Mouse (Mus musculus) cerebellum, adult 8-10 months (tissue): ENCODE results near the gene Flvcr1.
"Not testable (repeated sequence)": the region's sequence is repeated elsewhere in the genome, so short reads cannot be mapped to it uniquely, and the experiment has no call there.

Experiments
- DNase-seq: peaks from one replicate; pipeline ENCODE4 v3.0.0; 2022

Gene Flvcr1

DNA sequence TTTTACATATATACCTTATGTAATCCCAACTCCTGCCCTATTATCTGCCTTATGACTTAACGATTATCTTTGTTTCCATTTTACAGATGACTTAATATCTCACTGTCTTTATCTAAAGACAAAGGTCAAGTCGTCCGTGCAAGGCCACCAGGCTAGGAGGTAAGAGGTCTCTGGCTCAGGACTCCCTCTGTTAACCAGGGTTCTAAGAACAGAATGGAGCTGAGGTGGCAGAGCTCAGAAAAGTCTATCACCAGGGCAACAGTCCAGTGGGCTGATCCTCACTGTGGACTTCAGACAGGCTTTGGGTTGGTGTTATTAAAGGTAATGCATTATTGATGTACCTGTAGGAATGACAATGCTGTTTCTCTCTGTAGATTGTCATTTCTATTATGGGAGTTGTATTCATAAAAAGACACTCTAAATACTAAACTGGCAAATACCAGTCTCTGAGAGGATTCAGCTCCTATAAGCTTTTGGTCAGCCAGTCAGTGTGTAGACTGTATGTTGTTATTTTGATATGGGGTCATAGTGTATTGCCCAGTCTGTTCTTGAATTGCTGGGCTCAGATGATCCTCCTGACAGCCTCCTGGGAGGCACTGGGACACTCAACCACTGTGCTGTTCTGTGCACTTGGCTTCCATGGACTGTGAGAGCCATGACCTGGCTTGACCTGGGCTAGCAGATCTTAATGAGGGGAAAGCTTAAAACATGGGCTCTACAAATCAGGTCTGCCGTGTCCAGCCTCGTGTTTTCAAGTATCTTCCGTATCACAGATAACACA is 10.8 kb upstream of the Flvcr1 start, which contains the start of gene Spata45:
Gene Spata45, plus strand, starts transcription at position 86 of the 781 bp plus-strand sequence.
- DNase-seq: no peak

DNA sequence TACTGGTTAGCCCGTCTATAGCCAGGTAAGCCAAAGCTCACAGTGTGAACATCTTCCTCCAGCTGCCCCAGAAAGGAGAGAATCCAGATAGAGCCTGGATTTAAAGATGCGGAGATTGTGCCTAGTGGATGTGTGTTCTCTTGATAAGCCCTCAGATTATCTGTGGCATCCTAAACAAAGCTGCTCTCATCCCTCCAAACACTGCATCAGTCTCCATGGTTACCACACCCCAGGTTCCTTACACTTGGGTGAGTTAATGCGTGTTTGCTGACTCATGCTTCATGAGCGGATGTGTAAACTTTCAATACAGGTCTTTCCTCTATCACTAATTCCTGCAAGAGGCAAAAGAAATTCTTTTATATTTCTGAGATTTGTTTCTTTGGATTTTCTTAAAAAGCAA is 9.7 kb upstream of the Flvcr1 start:
- no peak for DNase-seq

DNA sequence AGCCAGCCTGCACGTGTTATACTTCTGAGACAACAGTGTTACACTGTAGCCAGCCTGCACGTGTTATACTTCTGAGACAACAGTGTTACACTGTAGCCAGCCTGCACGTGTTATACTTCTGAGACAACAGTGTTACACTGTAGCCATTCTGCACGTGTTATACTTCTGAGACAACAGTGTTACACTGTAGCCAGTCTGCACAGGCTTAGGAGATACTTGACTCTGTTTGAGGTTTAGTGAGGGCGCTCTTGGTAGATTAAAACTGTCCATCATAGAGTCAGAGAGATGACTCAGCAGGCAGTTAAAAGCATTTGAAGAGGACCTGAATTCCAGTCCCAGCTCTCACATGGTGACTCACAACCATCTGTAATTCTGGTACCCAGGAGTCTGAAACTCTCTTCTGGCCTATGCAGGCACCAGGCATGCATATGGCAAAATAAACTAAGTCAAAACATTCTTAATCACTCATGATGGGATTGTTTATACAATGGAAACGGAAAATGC is 5.0 kb upstream of the Flvcr1 start:
- DNase-seq: not testable (repeated sequence)

DNA sequence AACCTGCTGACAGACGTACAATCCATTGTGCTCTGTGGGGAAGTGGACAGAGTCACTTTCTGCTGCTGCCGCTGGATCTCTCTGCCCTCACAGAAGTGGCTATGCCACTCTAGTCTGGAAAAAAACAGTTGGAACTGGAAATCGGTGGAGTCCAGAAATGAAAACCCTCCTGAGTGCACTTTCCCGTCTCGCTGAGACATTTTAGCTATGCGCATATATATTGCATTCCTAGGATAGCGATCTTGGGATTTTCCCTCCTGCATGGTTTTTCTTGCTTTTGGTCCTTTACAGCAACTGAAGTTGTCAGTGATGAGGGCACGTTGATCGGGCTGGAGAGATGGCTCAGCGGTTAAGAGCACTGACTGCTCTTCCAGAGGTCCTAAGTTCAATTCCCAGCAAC is 4.2 kb upstream of the Flvcr1 start:
- no peak for DNase-seq

DNA sequence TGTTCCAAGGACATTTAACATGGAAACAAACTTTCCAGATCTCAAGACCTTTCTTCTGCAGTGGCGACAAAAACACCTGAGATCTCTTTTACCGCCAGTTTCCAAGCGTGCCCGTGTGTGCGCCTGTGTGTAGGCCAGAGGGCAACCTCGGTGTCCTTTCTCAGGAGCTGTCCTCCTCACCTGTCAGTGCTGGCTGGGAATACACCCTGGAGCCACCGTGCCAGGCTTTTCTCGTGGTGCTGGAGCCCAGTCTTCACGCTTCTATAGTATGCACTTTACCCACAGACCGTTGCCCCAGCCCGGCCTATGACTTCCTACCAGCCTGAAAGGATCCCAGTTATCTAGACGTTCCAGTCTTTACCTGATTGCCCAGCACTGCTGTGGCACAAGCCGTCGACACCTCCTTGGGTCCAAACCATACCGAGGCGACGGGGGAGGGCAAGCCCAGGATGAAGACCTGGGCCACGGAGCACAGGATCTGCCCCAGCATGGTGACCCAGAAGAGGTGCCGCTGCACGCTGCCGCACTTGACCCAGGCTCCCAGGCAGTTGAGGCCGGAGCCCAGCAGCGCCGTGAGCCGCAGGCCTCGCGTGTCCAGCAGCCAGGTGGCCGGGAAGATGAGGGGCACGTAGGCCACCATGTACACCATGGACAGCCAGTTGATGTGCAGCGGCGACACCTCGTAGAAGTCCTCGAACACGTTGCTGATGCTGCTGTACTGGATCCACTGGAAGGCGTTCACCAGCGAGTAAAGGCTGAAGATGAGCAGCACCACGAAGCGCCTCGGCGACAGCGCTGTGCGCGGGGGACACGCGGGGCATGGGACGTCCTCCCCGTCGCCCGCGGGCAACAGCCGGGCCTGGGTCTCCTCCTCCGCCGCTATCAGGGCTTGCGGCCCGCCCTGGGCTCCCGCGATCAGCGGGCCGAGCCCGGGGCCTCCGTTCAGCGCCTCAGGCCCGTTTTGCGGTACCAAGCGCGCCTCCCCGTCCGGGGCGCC is 644 bp downstream of the Flvcr1 start:
- peak; percentile 46 for DNase-seq

DNA sequence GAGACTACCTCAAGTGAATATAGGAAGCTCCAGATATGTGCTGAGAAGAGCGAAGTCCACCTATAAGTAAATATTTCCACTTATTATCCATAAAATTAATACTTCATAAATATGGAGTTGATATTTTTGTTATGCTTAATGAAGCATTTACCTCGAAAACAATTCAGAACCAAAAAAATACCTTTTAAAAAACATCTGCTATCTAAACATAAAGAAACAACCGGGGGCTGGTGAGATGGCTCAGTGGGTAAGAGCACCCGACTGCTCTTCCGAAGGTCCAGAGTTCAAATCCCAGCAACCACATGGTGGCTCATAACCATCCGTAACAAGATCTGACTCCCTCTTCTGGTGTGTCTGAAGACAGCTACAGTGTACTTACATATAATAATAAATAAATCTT is 2.2 kb downstream of the Flvcr1 start:
- DNase-seq: not testable (repeated sequence)

DNA sequence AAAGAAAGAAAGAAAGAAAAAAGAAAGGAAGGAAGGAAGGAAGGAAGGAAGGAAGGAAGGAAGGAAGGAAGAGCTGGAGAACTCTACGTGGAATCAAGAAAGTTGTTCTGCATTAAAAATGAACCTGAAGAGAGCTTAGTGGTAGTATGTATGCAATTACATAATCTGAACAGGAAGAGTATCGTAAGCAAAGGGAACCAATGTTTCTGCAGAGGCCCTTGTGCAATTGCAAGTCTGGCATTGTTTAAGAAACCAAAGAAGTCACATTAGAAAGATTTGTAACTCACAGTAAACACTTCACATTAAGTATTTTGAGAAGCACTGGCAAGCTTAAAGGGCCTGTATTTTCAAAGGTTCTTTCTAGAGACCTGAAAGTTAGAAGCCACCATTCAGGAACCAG is 2.8 kb downstream of the Flvcr1 start:
- no peak for DNase-seq

DNA sequence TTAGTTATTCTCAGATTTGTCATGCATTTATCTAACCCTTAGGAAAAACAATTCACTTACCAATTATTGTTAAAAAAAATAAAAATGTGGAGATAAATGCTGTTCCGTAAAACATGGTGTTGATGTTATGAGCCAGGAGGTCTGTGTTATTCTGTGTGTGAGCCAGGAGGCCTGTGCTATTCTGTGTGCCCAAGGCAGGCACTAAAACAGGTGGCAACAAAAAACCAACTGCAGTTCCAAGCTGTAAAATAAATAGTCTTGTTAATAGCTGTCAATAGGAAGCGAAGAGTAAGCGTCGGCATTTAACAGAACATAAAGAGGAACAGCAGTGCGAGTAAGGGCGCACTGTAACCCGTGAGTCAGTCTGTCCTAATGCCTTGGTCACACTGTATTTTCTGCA is 4.9 kb downstream of the Flvcr1 start:
- no peak for DNase-seq

DNA sequence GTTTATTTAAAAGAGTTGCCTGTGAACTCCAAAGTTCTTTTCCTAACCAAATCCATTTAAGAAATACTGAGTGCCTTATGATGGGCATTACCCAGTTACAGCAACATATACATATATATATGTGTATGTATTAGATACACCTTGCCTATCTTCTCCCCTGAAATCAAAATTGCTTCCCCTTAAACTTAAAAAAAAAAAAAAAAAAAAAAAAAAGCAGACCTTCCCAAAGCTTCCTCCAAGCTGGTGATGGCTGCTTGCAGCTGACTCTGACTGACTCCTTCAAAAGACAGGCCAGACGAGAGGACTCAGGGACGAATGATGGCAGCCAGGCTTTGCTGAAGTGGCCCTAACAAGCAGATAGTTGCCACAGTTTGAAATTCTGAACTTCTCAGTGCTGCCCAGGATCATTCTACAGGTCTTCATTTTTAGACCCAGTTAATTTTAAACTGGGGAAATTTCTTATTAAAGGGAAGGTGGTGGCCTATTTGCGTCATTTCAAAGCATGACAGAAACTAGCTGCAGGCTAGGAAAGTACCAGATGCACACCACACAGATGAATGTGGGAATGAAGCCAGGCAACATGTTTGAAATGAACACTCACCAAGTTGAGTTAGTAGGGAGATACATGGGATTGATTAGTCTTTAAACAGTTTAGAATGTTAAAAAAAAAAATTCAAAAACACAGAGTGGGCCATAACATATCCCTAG is 5.6 kb downstream of the Flvcr1 start:
- no peak for DNase-seq

DNA sequence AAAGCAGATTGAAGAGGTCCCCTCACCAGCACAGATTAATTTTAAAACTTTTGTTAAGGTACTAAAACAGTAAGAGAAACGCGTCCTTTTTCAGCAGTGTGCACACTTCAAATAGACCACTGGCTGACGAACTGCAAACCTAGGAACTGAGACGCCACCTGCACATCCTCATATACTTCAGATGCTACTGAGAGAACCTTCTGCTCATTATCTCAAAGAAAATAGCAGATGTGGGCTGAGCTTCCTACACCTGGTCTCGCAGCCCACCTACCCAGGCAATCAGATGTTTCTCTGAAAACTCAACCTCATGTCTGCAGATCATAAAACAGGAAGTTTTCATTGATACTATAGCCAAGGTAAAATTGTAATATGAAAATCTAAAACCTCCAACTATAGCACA is 6.2 kb downstream of the Flvcr1 start:
- DNase-seq: no peak

DNA sequence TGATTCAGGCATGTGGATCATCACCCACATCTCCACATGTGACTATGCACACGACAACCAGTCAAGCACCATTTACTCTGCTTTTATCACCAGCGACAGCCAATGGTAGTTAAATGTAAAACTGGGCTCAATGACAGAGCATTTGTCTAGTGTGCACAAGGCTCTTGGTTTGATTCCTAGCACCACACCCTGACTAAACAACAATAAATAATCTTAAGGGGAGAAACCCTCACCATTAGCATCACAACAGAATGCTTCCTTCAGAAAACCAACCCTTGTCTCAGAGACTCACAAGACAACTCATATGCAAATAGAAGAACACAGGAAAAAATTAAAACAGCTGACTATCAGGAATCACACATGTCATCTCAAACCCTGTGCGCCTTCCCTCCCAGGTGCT is 11.7 kb downstream of the Flvcr1 start:
- no peak for DNase-seq

DNA sequence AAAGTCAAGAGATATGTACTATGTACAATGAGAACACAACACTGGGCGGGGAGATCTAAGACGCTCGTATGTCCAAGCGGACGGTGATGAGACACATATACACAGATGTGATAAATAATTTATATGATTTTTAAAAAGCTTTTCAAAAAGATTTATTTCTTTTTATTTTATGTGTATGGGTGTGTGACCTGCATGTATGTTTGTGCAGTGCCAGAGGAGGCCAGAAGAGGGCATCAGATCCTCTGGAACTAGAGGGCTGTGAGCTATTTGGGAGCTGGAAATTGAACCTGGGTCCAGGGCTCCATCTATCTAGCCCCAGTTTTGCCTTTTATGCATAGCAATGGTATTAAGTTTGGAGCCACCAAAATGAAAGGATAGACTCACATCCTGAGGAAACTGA is 17.3 kb downstream of the Flvcr1 start:
- DNase-seq: no peak

DNA sequence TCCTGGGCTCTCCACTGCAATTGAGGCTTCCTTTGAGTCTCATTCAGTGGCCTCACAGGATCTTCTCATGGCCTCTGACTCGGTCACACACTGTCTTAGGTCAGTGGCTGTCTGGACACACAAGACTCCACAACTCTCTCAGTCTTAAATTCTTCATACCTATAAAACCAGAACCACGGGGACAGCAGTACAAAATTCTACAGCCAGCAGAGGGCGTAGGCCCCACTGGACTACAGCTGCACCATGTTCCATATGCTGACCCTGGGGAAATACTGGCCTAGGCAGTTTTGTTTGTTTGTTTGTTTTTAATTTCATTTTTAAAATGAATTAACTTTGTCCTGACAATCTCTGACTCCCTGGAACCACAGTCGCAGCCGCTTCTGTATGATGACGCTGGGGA is 23.8 kb downstream of the Flvcr1 start:
- no peak for DNase-seq

DNA sequence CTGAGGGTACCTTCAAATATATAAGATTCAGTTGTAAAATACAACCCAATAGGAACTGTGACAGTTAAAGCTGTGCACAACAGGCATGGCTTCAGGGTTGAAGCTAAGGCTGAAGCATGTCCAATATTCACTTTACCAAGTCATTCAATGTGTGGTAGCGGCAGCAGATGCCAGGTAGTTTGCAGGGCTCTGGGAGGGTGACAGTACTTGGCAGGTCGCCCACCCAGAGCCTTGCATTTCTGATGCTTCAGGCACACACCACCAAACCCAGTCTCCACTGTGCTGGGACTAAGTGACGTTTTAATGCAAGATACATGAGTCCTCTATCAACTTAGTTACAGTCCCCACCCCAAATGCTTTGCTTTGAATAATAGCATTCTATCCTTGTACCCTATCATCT is 25.3 kb downstream of the Flvcr1 start:
- no peak for DNase-seq

DNA sequence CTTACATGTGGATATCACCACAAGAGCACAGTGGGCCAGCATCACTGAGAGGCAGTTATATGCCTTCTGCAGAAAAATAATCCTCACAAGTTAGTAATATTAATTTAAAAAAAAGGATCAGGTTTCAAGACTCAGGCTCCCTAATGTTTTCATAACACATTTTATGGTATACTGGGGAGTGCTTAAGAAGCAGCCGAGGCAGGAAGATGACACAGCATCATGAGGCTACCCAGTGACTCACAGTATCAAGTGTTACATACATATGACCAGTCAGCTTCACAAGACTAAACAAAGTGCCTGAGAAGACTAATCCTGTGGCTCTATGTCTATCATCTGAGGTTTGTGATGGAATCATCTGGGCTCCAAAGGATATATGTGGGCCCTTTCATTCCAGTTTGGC is 27.9 kb downstream of the Flvcr1 start:
- DNase-seq: no peak

DNA sequence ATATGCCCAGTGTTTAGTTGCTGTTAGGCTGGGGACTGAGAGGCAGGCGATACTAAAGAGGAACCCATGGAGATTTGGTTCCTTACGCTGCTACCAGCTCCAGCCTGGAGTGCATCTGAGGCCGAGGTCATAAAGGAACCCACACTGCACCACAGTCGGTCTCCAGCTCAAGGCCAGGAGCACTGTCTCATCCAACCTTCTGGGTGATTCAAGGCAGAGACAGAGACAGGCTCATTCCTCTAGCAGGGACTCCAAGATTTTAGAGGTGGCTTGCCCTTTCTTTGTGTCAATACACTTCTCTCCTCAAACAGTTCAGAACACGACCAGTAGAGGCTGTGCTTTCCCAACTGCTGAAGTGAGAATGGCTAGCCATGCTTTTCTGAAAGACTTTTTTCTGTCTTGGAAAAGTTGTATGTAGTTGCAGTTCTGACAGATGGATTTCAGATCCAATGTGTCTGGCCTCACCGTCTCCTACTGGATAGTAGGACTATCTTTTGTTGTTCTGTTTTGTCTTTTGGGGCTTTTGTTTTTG is 29.5 kb downstream of the Flvcr1 start:
- no peak for DNase-seq

DNA sequence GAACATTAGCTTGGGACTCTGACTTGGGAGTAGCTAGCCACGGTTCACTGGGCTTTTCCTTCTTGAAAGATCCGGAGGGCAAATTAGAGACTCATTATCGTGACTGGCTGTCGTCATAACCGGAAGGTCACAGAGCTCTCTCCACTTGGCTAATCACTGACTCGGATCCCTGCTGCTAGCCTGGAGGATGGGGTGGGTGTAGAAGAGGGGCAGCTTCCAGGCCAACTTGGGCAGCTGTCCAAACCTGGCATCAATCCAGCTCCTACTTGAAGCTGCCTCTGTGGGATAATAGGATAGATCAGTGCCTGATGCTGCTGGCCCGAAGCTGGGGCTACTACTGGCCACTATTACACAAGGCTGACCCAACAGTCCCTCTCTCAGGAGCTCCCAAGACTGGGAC is 30.4 kb downstream of the Flvcr1 start:
- DNase-seq: no peak

DNA sequence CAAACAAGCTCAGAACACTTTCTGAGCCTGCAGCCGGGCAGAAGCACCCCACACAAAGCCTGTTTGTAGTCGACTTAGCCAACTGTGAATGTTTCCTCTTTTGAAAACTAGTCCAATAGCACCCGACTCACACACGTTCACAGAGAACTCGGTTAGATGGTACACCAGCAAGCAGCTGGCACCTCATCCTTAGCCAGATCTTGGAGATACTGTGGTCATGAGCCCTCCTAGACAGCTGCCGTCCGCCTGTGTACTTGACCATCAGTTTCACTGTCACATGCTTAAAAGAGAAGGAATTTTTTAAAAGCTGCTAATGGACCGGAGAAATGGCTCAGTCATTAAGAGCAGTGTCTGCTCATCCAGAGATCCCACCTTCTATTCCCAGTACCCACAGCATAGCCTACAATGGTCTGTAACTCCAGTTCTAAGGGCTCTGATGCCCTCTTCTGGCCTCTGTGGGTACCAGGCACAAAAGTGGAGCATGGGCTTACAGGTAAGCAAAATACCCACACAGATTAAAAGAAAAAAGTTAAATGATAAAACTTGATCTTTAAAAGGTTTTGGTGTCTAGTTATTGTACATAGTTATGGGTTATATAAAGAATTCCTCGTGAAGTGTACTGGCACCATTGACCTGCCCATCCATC is 36.4 kb downstream of the Flvcr1 start:
- DNase-seq: no peak

DNA sequence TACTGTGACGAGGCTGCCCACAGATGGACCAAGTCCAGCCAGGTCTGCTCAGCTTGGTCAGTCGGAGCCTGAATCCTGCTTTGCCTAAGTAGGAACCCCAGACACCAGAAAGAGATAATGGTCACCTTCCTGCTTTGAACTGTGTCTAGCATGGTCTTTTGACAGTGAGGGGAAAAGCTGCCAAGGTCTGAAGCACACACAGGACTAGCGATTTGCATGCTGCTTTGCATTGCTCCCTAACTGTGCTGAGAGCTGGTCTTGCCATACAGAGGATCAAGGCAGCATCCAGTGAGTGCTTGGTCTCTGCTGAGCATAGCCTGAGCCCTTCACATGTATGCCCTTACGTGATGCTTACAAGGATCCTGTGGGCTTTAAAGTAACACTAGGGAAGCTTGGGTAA is 44.5 kb downstream of the Flvcr1 start:
- DNase-seq: no peak

DNA sequence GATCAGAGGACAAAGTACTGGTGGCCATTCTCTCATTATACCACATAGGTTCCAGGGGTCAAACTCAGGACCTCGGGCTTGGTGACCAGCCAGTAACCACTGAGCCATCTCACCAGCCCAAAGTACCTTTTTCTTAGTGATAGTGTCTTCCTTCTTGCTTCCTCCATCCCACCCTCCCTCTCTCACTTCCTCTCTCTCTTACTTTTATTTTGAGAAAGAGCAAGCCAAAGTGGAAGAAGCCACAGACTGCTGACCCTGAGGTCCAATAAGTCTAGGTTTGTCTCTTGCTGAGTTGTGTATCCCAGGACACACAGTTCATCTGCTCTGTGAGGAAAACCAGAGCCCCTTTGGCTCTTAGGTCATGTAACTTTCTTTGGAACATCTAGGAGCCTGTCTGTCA is 45.5 kb downstream of the Flvcr1 start:
- no peak for DNase-seq

DNA sequence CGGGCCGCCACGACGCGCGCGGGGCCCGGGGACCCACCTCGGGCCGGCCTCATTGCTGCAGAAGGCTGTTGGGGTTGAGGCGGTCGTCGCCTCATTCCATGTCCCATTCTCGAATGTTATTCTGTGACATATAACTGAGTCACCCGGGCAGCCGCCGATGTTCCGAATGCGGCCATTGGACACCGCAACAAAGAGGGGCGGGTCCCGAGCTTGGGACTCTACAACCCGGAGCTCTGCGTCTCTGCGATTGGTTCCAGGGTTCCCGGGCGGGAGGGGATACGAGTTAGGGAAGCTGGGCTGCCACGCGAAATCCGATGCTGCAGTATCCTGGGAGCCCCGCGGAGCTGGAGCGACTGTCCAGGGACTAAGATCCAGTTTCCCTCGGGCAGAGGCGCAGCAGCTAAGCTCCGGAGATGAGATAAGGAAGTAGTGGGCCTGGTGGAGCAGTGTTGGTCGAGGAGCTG is 46.8 kb downstream of the Flvcr1 start, which contains the start of gene Vash2:
Gene Vash2, minus strand, starts transcription at position 197 of the 464 bp plus-strand sequence.
- peak; percentile 29 for DNase-seq

DNA sequence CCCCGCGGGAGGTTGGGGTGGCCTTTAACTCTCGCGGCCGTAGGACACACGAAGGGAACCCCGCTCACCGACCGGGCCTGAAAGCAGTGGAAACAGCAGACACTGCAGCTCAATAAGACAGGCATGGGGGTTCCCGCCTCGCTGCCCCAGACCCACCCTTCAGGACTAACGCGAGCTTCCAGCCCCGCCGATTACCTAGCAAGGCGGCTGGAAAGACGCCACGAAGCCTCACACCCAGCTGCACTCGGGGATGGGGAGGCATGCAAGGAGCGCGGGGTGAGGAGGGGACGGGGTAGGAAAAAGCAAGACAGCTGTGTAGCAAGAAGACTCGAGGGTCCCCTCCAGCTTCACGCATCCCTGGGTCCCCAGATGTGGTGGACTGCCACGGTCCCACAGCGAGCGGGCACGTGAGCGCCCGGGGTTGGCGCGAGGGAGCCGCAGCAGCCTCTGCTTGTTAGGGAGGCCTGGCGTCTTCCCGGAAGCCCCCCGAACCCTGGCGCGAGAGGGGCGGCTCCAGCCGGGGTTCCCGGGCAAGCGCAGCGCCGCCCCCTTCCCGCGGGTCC is 47.4 kb downstream of the Flvcr1 start:
- DNase-seq: no peak
